Mouse (Mus musculus) liver, postnatal 0 days (tissue): ENCODE results near the gene Inhbe.

ENCODE experiments used
- CTCF ChIP-seq: sonication (generic); IDR thresholded peaks from 2 replicates; pipeline ENCODE4 v1.5.1; 2016; ENCODE audit warnings: antibody characterized with exemption, low read depth
- EP300 ChIP-seq: IDR thresholded peaks from 2 replicates; pipeline ENCODE4 v1.6.1; 2016; ENCODE audit warnings: antibody characterized with exemption, low read depth, mild to moderate bottlenecking

DNA sequence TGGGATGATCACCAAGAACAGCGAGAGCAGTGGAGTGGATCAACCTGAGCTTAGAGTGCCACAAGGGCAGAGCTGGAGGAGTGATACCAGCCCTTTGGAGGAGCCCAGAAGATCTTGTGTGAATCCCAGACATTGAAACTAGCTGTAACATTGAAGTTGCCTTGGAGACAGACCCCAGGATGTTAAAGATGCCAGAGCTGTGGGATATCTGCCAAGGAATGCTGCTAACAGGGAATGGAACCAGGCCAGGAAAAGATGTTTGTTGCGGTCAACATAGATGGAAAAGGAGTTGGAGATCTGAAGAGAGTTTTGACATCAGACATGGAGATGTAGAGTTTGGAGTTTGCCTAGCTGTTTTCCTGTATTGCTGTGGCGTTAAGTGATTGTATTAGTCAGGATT lies 8.0 kb downstream of the Inhbe start:
- no peak for TF ChIP-seq CTCF
- no peak for TF ChIP-seq EP300
